Mouse (Mus musculus): ENCODE measurements around the gene Sema7a.

Sema7a gene

GRCm38 (mm10) chr9:57959886-57960866 lies 20.3 kb downstream of the Sema7a start:
- DNase-seq (ENCODE audit: low spot score in 2 of 2): no peak

DNA sequence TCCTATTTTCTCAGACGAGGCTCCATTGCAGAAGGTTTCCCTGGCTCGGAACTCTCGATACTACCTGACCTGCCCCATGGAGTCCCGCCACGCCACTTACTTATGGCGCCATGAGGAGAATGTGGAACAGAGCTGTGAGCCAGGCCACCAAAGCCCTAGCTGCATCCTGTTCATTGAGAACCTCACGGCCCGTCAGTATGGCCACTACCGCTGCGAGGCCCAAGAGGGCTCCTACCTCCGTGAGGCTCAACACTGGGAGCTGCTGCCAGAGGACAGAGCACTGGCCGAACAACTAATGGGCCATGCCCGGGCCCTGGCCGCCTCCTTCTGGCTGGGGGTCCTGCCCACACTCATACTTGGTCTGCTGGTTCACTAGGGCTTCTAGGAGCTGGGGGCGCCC lies 21.3 kb downstream of the Sema7a start:
- DNase-seq (ENCODE audit: low spot score in 2 of 2): no peak

- no peak for DNase-seq (ENCODE audit: low spot score in 2 of 2)
Measured at GRCm38 (mm10) chr9:57961863-57962778, 22.2 kb downstream of the Sema7a start.

GRCm38 (mm10) chr9:57963249-57963997 lies 23.5 kb downstream of the Sema7a start:
- no peak for DNase-seq (ENCODE audit: low spot score in 2 of 2)

DNA sequence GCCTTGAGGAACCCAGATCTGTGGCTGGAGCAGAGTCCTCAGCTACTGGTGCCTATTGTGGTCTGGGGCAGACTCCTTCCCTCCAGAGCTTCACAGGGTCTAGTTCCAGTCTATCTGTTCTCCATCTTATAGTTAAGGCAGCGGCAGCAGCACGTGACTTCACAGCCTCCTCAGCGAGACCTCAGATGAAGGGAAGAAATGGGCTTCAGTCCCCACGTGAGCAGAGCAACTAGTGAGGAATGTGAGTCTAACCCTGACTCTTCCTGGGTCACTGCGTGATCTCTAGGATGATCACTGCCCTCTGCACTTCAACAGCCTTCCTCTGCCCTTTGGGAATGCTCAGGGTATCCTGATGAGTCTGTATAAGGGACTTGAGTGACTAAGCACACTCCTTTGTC lies 24.1 kb downstream of the Sema7a start:
- DNase-seq (ENCODE audit: low spot score in 2 of 2): no peak

DNA sequence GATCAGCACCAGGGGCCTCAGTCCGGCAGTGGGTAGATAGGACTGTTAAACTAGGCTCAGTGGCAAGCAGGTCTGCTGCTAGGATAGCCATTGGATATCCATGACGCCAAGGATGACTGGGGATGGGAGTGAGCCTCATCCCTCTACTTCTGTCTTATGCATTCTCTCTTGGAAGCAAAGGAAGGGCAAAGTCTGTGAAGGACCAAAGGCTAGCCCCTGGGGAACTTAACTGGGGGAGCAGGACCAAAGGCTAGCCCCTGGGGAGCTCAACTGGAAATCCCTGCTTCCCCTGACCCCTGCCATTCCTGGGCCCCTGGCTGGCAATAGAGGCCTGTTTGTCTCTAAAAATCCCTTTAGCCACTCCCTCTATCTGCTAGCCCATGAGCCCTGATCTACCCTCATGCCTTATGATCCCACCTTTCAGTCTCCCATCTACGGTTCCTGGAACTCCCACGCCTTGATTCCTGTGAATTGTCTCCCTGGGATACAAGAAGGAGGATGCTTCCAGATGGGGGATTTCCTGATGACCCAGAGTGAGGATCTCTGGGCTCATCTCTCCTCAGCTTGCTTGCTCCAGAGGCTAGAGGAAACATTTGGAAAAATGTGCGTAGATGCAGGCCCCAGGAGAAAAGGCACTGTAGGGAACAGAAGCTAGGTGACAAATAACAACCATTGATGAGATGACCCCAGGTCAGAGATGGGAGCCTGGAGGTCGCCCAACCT lies 24.8 kb downstream of the Sema7a start:
- no peak for DNase-seq (ENCODE audit: low spot score in 2 of 2)

DNA sequence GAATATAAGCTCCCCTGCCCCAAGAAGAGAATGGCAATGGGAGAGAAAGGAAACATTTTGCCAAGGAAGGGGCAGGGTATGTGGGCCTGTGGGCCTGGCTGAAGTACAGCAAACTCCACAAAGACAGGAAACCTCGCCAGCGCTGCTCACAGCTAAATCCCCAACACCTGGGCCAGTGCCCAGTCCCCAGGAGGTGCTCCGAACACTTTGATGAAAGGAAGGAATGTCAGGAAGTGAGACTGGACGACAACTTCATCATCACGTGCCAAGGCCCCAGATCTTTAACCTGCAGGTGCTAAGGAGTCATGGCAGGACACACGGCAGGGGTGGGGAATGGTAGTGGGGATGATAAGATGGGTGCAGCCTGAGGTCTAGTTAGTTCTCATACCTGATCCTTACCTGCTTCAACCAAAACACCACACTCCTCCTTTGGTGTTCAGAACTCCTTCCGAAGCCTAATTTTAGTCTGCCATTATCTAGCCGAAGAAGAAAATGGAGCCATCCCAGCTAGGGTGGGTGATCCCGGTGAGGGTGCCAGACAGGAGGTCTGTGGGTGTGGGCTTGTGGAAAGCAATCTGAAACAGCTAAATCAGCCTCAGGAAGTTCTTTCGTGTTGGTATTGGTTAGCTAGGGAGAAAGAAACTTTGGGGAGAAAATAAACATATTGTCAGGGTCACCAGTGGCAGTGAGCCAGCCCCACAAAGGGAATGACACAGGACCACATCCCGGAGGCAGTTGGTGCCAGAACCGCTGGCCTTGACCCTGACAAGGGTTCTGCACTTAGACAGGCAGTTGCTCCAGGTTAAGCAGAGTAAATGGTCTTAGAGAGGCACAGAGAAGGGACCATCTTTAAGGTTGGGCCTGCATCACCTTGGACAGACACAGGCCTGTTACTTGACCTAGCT lies 25.6 kb downstream of the Sema7a start:
- peak in 1 of 2 experiments; percentile 55 for DNase-seq (ENCODE audit: low spot score in 2 of 2)

DNA sequence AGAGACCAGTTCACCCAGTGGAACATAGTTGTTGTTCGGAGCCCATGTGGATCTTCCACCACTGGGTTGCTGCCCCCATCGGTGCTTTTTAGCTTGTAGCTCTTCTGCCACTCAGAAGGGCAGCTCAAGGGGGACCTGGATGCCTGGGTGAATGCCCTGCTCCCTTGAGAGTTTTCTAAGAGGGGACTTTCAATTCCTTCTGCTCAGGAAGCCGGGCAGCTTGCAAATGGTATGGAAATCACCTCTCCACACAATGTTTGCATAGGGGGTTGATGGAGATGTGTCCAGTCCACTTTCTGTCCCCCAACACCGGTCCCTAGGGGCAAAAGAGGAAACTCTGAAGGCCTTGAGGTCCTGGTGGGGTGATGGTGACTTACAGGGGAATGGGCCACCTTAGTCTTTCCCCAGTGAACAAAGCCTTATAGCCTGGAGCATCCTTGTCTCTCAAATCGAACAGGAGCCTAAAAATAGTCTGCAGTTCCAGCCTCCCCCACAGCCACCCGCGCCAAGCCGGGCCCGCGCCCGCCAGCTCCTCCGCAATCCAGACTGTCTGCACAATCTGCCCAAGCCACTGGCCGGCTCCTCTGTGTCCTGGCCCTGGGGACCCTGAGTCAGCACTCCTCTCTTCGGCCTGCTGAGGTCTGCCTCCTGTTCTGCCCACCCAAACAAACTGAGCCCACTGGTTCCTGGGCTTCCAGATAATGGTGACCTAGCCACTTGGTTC lies 27.5 kb downstream of the Sema7a start:
- DNase-seq (ENCODE audit: low spot score in 2 of 2): peak in 1 of 2 experiments; percentile 78

DNA sequence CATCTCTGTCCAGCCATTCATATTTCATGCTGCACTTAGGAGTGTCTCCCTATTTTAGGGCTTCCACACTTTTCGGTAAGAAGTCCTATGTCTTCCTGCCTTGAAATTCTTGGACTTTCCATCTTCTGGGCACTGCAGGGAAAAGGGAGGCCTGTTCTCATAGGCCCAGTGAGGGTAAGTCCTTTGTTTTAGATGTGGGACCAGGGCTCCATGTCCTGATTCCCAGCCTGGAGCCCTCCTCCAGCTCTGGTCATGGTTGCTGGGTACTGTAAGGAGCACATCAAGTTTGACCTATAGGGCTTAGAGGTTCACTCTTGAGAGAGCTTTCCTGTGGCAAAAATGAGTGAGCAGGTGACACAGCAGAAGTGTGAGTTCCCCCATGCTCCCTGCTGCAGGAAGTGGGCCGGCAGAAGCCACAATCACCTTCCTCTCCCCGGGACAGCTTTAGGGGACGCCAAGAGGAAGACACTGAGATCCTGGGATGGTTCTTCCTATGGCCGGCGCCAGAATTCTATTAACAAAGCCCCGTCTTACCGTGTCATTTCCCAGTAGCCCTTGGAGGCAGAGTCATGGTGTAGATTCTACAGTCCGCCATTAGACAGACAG lies 28.4 kb downstream of the Sema7a start:
- no peak for DNase-seq (ENCODE audit: low spot score in 2 of 2)

DNA sequence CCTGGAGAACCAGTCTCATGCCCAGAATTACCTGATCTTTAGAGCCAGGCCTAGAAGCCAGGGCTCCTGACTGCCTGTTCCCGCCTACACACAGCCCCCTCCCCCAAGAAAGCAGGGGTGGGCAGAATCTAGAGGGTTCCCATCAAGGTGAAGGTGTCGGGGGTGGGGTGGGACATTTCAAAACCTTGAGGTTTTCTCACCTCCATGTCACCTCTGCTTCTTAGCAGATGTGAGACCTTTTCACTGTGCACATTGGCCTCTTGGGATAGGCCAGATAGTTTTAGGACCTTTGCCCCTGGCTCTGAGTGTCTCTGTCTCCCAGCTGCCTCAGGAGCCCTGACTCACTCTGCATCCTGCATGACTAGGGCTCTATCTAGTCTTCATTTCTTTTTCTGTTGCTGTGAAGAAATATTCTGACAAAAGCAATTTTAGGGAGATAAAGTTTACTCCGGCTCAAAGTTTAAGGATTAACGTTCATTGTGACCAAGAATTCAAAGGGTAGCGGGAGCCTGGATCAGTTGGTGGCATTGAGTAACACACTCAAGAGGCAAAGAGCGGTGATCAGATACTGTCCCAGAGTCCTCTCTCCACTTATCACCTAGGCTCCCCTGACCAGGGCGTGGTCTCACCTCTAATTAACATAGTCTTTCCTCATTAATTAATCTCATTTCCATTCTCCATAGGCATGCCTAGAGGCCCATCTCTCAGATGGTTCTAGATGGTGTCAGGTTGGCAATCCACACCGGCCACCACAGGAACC lies 29.1 kb downstream of the Sema7a start:
- no peak for DNase-seq (ENCODE audit: low spot score in 2 of 2)

DNA sequence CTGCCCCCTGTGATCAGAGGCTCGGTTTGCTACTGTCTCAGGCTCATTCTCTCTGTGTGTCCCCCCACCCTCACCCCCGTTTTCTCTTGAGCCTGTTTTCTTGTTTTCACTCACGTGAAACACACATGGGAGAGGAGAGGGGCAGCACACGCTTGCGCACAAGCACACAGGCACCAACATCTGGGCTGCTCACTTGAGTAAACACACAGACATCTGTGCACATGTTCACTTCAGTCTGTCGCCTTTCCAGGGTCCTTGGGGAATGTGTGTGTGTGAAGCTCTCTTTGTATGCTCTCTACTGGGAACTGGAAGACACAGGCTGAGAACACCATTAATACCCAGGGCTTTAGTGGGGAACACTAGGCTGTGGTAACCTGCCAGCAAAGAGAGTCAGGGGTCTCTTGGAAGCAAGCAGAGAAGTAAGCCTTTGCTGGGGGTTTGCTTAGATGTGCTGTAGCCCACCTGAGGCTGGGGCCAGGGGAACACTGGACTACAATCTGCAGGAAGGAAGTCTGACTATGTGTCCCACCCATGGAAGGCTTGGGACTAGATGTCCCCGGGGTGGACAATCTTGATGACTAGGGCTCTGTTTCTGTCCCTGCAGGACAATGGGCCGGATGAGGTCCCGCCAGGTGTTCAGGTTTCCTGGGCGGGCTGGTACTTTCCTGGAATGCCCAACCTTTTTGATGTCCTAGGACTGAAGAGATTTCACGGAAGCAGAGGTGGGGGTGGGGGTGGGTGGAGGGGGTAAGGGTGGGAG lies 30.0 kb downstream of the Sema7a start:
- no peak for DNase-seq (ENCODE audit: low spot score in 2 of 2)

DNA sequence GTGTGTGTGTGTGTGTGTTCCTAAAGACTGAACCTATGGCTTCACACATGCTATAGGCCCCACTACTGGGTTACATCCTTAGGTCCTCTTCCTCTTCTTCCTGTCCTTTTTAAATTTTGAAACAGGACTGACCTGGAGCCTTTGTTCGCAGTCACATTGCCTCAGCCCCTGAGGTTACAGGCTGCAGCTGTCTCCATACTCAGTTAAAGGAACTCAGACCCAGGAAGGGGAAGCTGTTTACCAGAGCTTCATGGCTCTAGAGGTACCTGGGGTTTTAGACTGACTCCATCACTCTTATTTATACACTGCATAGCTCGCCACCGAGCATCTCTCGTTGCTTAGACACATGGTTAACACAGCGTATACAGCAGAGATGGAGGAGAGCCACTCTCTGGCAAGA lies 31.5 kb downstream of the Sema7a start:
- no peak for DNase-seq (ENCODE audit: low spot score in 2 of 2)

DNA sequence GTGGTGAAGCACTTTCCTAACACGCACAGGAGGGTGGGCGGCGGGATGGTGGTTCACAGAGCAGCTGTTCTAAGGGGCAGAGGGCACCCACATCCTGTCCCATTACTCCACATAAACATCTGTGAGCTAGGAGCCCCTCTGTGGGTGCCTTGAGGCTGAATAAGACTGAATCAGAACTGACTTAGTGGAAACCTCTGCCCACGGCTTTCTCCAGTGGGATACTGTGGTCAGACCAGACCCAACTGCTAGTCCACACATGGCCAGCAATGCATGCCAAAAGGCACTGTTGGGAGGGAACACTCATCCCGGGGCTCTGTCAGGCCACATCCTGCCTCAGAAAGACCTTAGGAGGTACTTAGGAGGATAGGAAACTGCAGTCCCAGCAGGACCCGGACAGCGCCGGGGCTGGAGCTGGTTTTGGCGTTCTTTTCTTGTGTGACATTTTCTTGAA lies 32.3 kb downstream of the Sema7a start:
- no peak for DNase-seq (ENCODE audit: low spot score in 2 of 2)

- no peak for DNase-seq (ENCODE audit: low spot score in 2 of 2)
Measured at GRCm38 (mm10) chr9:57972776-57973439, 33.0 kb downstream of the Sema7a start.

- DNase-seq (ENCODE audit: low spot score in 2 of 2): no peak
Measured at GRCm38 (mm10) chr9:57973440-57974066, 33.6 kb downstream of the Sema7a start.

GRCm38 (mm10) chr9:57974221-57974620 lies 34.3 kb downstream of the Sema7a start:
- DNase-seq (ENCODE audit: low spot score in 2 of 2): no peak

Data from left cerebral cortex, adult 9 months (tissue).